Mouse (Mus musculus): ENCODE measurements around the gene Ciz1.

GRCm38 (mm10) chr2:32357710-32358109 lies 5.6 kb downstream of the Ciz1 start:
- TF ChIP-seq POLR2A (IDR thresholded peaks at IDR 0.05; ENCODE audit: low read depth, low read length) (no peak), CTCF (IDR thresholded peaks at IDR 0.05; ENCODE audit: extremely low read depth, insufficient read length, insufficient replicate concordance, low read depth, low read length) (no peak)
